Mouse (Mus musculus) heart, adult 2 months (tissue): ENCODE measurements at regions not wholly inside any gene's neighbourhood (a gene's known extent, or its start where the extent isn't known, plus 50 kb on each side); places are given as distances from the start of the nearest gene placed in this dataset.

Experiments
- CTCF ChIP-seq: fragments of 200-600 bp; IDR thresholded peaks from 2 replicates; pipeline ENCODE4 v1.8.1; 2022; ENCODE audit warnings: antibody characterized with exemption, mild to moderate bottlenecking, moderate library complexity
- EP300 ChIP-seq: fragments of 200-500 bp; IDR thresholded peaks from 2 replicates; pipeline ENCODE4 v1.6.1; 2011; ENCODE audit warnings: low read depth, low read length, control low read depth; ENCODE audit not compliant: insufficient read depth
- POLR2A ChIP-seq: fragments of 200-500 bp; IDR thresholded peaks from 2 replicates; pipeline ENCODE4 v1.6.1; 2011; ENCODE audit warnings: mild to moderate bottlenecking, low read depth, low read length, control low read depth; ENCODE audit not compliant: insufficient read depth

DNA sequence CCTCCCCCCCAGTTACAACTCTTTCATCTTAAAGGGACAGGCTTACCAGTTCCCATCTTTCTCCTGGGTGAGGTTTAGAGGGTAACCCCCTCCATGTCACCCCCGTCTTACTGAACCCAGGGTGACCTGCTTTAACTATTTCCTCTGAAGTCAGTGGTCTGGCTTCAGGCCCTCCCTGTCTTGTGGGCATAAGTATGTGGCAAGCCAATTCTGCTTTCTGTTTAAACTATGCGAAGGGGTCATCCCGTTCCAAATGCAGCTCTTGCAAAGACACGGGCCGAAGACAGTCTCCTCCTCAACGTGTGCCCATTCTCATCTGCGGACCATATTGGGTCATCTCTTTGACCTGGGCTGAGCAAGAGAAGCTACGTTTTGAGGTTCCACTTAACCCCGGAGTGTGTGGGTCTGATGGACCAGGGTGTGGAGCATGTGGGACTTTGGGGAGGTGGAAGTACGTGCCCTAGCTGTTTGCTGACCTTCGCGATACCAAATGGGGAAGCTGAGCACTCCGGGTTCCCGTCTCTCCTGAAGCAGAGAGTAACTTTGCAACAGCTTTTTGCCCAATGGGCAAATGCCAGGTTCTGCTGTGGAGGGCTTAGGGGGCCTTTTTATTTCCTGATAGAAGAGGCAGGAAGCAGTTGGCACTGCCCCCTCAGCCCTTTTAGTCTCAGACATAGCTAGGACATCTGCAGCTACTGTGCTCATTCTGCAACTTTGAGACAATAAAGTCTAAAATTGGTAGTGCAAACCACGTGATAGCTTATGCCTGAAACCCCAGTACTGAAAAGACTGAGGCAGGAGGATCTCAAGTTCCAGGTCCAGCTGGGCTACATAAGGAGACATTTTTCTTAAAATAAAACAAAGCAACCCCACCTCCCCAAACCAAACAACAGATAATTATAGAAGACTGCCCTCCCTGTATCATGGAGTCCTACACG, 56.3 kb upstream of the Mdm1 start:
- TF ChIP-seq EP300, result no peak
- TF ChIP-seq POLR2A, result no peak
- TF ChIP-seq CTCF, result no peak
